Mouse (Mus musculus): Measurements from ENCODE around the gene Ugt1a6a. TPM values are rescaled to one million over a fixed set of nuclear protein-coding genes. Genes with fewer than 3 reads are reported as not detected.
"Not testable (repeated sequence)": the region's sequence is repeated elsewhere in the genome, so short reads cannot be mapped to it uniquely, and the experiment has no call there.

Ugt1a6a gene
- polyA plus RNA-seq (2014; fragmentation: Nextera tagmentation; extraction: Ambion mirVana), result 0.62 and 0.80 TPM in 2 replicates

DNA sequence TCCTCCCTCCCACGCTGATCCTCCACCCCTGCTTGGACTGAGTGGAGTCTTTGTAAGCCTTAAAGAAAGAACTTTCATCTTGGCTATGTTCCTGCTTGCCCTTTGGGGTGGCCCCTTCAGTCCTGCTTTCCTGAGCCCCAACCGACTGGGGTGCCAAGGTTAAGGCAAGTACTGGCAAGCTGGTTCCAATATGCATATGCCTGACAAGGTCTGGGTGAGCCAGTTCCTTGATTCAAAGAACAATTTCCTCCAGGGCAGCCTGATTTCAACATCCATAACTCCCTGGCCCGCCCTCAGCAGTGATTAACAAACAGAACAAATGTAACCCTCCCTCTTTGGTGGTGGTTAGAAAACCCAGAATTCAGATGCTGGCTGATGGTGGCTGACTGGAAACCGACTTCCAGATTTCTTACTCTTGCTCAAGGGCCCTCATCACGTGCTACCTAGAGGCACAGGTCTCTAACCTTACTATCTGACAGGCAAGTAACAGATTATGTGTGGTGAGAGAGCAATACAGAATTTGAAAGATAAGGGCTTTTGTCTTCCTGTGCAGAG is at the start of gene Ugt1a6a:
Gene Ugt1a6a (plus strand): TSS at position 353 of the 555 bp plus-strand sequence.
- not testable (repeated sequence) for H3K4me3 ChIP-seq (ENCODE audit: low read depth, low read length); H3K36me3 ChIP-seq (ENCODE audit: control insufficient read depth, insufficient read depth, low read length); H3K4me1 ChIP-seq (replicated peaks; ENCODE audit: control insufficient read depth, insufficient read depth, low read length); ATAC-seq (replicated peaks; ENCODE audit: low FRiP score); DNase-seq (ENCODE audit: low spot score); H3K27me3 ChIP-seq (replicated peaks; ENCODE audit: control insufficient read depth, insufficient read depth, low read length); H3K4me2 ChIP-seq; H3K9me3 ChIP-seq (ENCODE audit: control insufficient read depth, low read length); H3K27ac ChIP-seq (ENCODE audit: low read depth, low read length); H3K9ac ChIP-seq (ENCODE audit: low read depth, low read length)
- WGBS, result 36% methylated on average over 5 of the region's 5 CpGs

DNA sequence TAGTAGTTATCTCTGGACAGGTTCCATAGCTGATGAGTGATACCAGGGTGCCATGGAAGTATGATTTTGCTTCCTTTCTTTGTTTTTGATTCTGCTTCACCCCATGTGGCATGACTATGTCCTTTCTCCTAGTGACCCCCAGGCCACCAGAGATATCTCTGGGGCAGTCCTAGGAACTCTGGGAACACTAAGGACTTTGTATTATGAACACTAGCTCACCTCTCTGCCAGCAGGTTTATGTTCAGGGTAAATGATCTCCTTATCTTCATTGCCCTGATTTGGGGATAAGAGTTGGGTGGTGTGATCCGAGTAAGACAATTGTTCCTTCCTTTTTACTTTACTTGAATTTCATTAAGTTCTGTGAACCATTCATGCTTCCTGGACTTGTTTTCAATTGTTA is 48.5 kb upstream of the Ugt1a6a start:
- Histone ChIP-seq H3K9me3 (ENCODE audit: control insufficient read depth, low read length) (no peaks in the 10 kb centered on the region), H3K4me3 (ENCODE audit: low read depth, low read length) (no peak overlapping the region), H3K36me3 (ENCODE audit: control insufficient read depth, insufficient read depth, low read length) (no peaks in the 10 kb centered on the region), H3K27me3 (replicated peaks; ENCODE audit: control insufficient read depth, insufficient read depth, low read length) (no peaks in the 10 kb centered on the region), H3K27ac (ENCODE audit: low read depth, low read length) (no peak overlapping the region), H3K4me1 (replicated peaks; ENCODE audit: control insufficient read depth, insufficient read depth, low read length) (no peaks in the 10 kb centered on the region), H3K9ac (ENCODE audit: low read depth, low read length) (no peak overlapping the region), H3K4me2 (no peak overlapping the region)
- ATAC-seq (replicated peaks; ENCODE audit: low FRiP score) (no peak), DNase-seq (ENCODE audit: low spot score) (no peak)
- 55% methylated on average over 1 of the region's 1 CpGs for WGBS

DNA sequence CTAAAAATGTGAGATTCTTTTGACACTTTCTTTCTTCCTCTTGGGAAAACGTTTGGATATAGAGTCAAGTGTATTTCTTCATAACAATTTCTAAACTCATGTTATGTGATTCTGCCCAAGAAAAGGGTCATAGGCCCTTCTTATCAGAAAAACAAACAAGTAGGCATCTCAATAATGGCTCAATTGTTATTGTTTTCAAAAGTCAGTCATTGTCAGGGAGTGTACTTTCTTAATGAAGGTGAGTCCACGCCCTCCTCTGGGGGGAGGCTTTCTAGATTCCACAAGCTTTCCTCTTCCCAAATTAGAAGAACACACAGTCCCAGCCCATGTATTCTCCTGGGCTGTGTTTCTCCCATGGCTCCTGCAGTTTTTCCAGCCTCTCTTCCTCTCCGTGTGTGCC is 47.1 kb upstream of the Ugt1a6a start, which contains the start of gene Ugt1a8:
Gene Ugt1a8 (plus strand): TSS at position 301 of the 400 bp plus-strand sequence.
- H3K4me1 ChIP-seq (replicated peaks; ENCODE audit: control insufficient read depth, insufficient read depth, low read length), result no peaks in the 10 kb centered on the region
- H3K4me3 ChIP-seq (ENCODE audit: low read depth, low read length), result no peak within 1 kb of the TSS
- H3K27me3 ChIP-seq (replicated peaks; ENCODE audit: control insufficient read depth, insufficient read depth, low read length), result no peaks in the 10 kb centered on the region
- ATAC-seq (replicated peaks; ENCODE audit: low FRiP score), result no peak
- no peak within 1 kb of the TSS for H3K4me2 ChIP-seq
- H3K9ac ChIP-seq (ENCODE audit: low read depth, low read length), result no peak within 1 kb of the TSS
- H3K36me3 ChIP-seq (ENCODE audit: control insufficient read depth, insufficient read depth, low read length), result no peaks in the 10 kb centered on the region
- DNase-seq (ENCODE audit: low spot score), result no peak
- H3K27ac ChIP-seq (ENCODE audit: low read depth, low read length), result no peak within 1 kb of the TSS
- H3K9me3 ChIP-seq (ENCODE audit: control insufficient read depth, low read length), result no peaks in the 10 kb centered on the region
- WGBS, result 75% methylated on average over 3 of the region's 3 CpGs

DNA sequence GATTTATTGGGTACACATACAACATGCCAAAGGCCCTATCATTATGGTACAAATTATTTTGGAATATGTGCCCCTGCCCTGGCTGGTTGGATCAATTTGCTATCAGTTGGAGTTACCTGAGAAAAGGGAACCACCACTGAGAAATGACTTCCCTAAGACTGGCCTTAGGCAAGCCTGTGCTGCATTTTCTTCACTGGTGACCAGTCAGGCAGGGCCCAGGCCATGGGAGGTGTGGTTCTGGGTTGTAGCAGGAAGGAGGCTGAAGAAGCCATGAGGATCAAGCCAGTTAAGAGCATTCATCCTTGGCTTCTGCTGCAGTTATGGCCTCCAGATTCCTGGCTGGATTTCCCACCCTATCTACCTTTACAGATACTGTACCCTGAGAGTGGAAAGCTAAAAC is 42.3 kb upstream of the Ugt1a6a start:
- H3K4me3 ChIP-seq (ENCODE audit: low read depth, low read length), result no peak overlapping the region
- no peaks in the 10 kb centered on the region for H3K27me3 ChIP-seq (replicated peaks; ENCODE audit: control insufficient read depth, insufficient read depth, low read length)
- DNase-seq (ENCODE audit: low spot score) (no peak), ATAC-seq (replicated peaks; ENCODE audit: low FRiP score) (no peak)
- H3K9ac ChIP-seq (ENCODE audit: low read depth, low read length), result no peak overlapping the region
- H3K9me3 ChIP-seq (ENCODE audit: control insufficient read depth, low read length), result no peaks in the 10 kb centered on the region
- H3K4me2 ChIP-seq, result no peak overlapping the region
- H3K36me3 ChIP-seq (ENCODE audit: control insufficient read depth, insufficient read depth, low read length), result no peaks in the 10 kb centered on the region
- H3K4me1 ChIP-seq (replicated peaks; ENCODE audit: control insufficient read depth, insufficient read depth, low read length), result no peaks in the 10 kb centered on the region
- no peak overlapping the region for H3K27ac ChIP-seq (ENCODE audit: low read depth, low read length)

DNA sequence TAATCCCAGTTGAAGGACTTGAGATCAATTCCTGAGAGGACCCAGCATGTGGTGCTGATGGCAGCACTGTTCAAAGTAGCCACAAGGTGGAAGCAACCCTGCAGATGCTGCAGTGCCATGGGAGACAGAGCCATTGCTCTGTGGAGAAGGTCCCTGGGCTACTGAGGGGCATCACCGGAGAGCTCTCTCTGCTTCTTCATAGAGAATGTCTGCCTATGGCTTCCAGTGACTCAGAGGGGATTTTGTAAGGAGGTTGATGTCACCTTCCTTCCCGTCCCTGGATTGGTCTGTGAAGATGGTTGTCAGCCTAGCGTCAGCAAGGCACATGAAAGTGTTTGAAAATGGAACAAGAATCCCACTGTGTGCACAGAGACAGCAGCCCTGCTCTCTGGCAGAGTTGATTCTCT is 40.3 kb upstream of the Ugt1a6a start:
- not testable (repeated sequence) for DNase-seq (ENCODE audit: low spot score); H3K4me2 ChIP-seq; ATAC-seq (replicated peaks; ENCODE audit: low FRiP score); H3K4me1 ChIP-seq (replicated peaks; ENCODE audit: control insufficient read depth, insufficient read depth, low read length); H3K9ac ChIP-seq (ENCODE audit: low read depth, low read length); H3K27ac ChIP-seq (ENCODE audit: low read depth, low read length); H3K36me3 ChIP-seq (ENCODE audit: control insufficient read depth, insufficient read depth, low read length); H3K9me3 ChIP-seq (ENCODE audit: control insufficient read depth, low read length); H3K27me3 ChIP-seq (replicated peaks; ENCODE audit: control insufficient read depth, insufficient read depth, low read length); H3K4me3 ChIP-seq (ENCODE audit: low read depth, low read length)
- 56% methylated on average over 3 of the region's 3 CpGs for WGBS

DNA sequence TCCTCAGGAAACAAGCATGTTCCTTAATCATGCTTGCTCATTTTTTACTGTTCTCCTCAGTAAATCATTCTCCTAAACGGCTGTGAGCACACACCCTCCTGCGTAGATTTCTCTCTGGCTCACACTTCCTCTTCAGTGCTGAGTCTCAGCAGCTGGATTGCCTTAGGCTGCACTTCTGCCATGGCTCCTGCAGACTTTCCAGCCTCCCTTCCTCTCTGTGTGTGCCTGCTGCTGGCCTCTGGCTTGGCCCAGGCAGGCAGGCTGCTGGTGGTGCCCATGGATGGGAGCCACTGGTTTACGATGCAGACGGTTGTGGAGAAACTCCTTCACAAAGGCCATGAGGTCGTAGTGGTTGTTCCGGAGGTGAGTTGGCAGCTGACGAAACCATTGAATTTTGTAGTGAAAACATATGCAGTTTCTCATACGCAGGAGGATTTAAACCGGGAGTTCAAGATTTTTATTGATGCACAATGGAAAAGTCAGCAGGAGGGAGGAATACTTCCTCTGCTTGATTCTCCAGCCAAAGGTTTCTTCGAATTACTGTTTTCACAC is 39.6 kb upstream of the Ugt1a6a start, which contains the start of gene Ugt1a7c:
Gene Ugt1a7c (plus strand): TSS at position 122 of the 552 bp plus-strand sequence.
- Histone ChIP-seq H3K4me2 (no peak within 1 kb of the TSS), H3K27ac (ENCODE audit: low read depth, low read length) (no peak within 1 kb of the TSS), H3K9ac (ENCODE audit: low read depth, low read length) (no peak within 1 kb of the TSS), H3K4me1 (replicated peaks; ENCODE audit: control insufficient read depth, insufficient read depth, low read length) (no peaks in the 10 kb centered on the region), H3K27me3 (replicated peaks; ENCODE audit: control insufficient read depth, insufficient read depth, low read length) (no peaks in the 10 kb centered on the region), H3K36me3 (ENCODE audit: control insufficient read depth, insufficient read depth, low read length) (no peaks in the 10 kb centered on the region), H3K4me3 (ENCODE audit: low read depth, low read length) (no peak within 1 kb of the TSS), H3K9me3 (ENCODE audit: control insufficient read depth, low read length) (no peaks in the 10 kb centered on the region)
- 52% methylated on average over 10 of the region's 10 CpGs for WGBS
- DNase-seq (ENCODE audit: low spot score), result no peak
- no peak for ATAC-seq (replicated peaks; ENCODE audit: low FRiP score)

DNA sequence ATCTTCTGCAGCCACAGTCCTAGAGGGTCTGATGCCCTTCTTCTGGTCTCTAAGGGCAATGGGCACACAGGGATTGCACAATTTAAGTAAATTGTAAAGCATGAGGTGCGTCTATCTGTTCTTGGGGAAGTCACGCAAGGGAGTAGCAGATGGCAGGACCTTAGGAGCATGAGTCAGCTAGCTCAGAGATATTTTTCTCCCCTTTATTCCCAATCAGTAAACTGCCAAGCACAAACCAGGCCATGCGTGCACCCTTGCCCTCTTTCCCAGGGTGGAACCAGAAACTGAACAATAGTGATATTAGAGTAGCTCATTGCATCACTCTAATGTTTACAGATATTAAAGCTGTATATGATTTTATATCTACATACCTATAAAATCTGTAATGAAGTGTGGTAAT is 36.1 kb upstream of the Ugt1a6a start:
- 73% methylated on average over 3 of the region's 3 CpGs for WGBS
- not testable (repeated sequence) for H3K4me3 ChIP-seq (ENCODE audit: low read depth, low read length); H3K4me1 ChIP-seq (replicated peaks; ENCODE audit: control insufficient read depth, insufficient read depth, low read length); H3K27me3 ChIP-seq (replicated peaks; ENCODE audit: control insufficient read depth, insufficient read depth, low read length); H3K9me3 ChIP-seq (ENCODE audit: control insufficient read depth, low read length); H3K4me2 ChIP-seq; ATAC-seq (replicated peaks; ENCODE audit: low FRiP score); H3K9ac ChIP-seq (ENCODE audit: low read depth, low read length); DNase-seq (ENCODE audit: low spot score); H3K36me3 ChIP-seq (ENCODE audit: control insufficient read depth, insufficient read depth, low read length); H3K27ac ChIP-seq (ENCODE audit: low read depth, low read length)

DNA sequence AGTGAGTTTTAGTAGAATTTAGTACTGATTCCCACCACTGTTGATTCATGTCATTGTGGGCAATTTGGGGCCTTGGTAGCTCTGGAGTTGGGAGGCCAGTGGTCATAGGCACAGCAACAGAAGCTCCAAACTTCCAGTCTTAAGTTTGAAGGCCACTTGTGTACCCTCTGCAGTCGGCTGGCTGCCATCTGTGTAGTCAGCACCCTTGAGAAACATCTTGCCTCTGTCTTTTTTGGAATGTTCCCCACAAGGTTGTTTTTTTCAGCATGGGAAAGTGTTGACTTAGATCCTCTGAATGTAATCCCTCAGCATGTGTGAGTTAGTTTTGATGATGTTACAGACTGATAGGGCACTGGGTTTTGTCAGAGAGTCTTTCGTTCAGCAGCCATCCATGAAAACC is 34.9 kb upstream of the Ugt1a6a start:
- H3K36me3 ChIP-seq (ENCODE audit: control insufficient read depth, insufficient read depth, low read length); H3K9ac ChIP-seq (ENCODE audit: low read depth, low read length); H3K27ac ChIP-seq (ENCODE audit: low read depth, low read length); H3K4me2 ChIP-seq; H3K4me1 ChIP-seq (replicated peaks; ENCODE audit: control insufficient read depth, insufficient read depth, low read length); H3K9me3 ChIP-seq (ENCODE audit: control insufficient read depth, low read length); DNase-seq (ENCODE audit: low spot score); H3K4me3 ChIP-seq (ENCODE audit: low read depth, low read length); H3K27me3 ChIP-seq (replicated peaks; ENCODE audit: control insufficient read depth, insufficient read depth, low read length); ATAC-seq (replicated peaks; ENCODE audit: low FRiP score): not testable (repeated sequence)
- 79% methylated on average over 2 of the region's 2 CpGs for WGBS

DNA sequence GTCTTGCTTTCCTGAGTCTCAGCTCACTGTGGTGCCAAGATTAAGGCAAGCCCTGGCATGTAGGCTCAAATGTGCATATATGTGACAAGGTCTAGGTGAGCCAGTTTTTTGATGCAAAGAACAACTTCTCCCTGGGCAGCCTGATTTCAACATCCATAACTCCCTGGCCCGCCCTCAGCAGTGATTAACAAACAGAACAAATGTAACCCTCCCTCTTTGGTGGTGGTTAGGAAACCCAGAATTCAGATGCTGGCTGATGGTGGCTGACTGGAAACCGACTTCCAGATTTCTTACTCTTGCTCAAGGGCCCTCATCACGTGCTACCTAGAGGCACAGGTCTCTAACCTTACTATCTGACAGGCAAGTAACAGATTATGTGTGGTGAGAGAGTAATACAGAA is 31.6 kb upstream of the Ugt1a6a start, which contains the start of gene Ugt1a6b:
Gene Ugt1a6b (plus strand): TSS at position 234 of the 400 bp plus-strand sequence.
- not testable (repeated sequence) for H3K4me2 ChIP-seq; H3K4me1 ChIP-seq (replicated peaks; ENCODE audit: control insufficient read depth, insufficient read depth, low read length); H3K4me3 ChIP-seq (ENCODE audit: low read depth, low read length); H3K9me3 ChIP-seq (ENCODE audit: control insufficient read depth, low read length); H3K27ac ChIP-seq (ENCODE audit: low read depth, low read length); H3K27me3 ChIP-seq (replicated peaks; ENCODE audit: control insufficient read depth, insufficient read depth, low read length); ATAC-seq (replicated peaks; ENCODE audit: low FRiP score); H3K9ac ChIP-seq (ENCODE audit: low read depth, low read length); DNase-seq (ENCODE audit: low spot score); H3K36me3 ChIP-seq (ENCODE audit: control insufficient read depth, insufficient read depth, low read length)
- 22% methylated on average over 3 of the region's 3 CpGs for WGBS

Measured in liver, embryonic 11.5 days (tissue).